Mouse (Mus musculus) mouse trophoblast stem cell (cell line): Measurements from ENCODE around the gene Gadd45g.

Experiments used
- in situ Hi-C, 2 experiments: fragments of 300-500 bp; cut with MseI, MboI; formaldehyde crosslinking; loops; 2 replicates in 1 of 2; 3 replicates in 1 of 2; pipeline ENCODE4 v1.15.1; 2025

The Gadd45g gene

GRCm38 (mm10) chr13:51881271-51882128 is 35.0 kb downstream of the Gadd45g start:
- in situ Hi-C loops: no loop called here

GRCm38 (mm10) chr13:51882218-51882617 is 35.7 kb downstream of the Gadd45g start:
- in situ Hi-C loops: no loop called here

GRCm38 (mm10) chr13:51884250-51884649 is 37.8 kb downstream of the Gadd45g start:
- in situ Hi-C loops: no loop called here

- in situ Hi-C loops: no loop called here
Observed at GRCm38 (mm10) chr13:51885594-51885993, 39.1 kb downstream of the Gadd45g start.

- in situ Hi-C loops: no loop called here
Observed at GRCm38 (mm10) chr13:51886085-51886484, 39.6 kb downstream of the Gadd45g start.

GRCm38 (mm10) chr13:51886723-51887122 is 40.2 kb downstream of the Gadd45g start:
- in situ Hi-C loops: no loop called here

GRCm38 (mm10) chr13:51888426-51888825 is 41.9 kb downstream of the Gadd45g start:
- in situ Hi-C loops: no loop called here

GRCm38 (mm10) chr13:51891825-51892532 is 45.5 kb downstream of the Gadd45g start:
- in situ Hi-C loops: no loop called here

- in situ Hi-C loops: no loop called here
Observed at GRCm38 (mm10) chr13:51897579-51897978, 51.1 kb downstream of the Gadd45g start.
